Mouse (Mus musculus) MEL (cell line): ENCODE measurements around the gene Dusp22. TPM values are rescaled to one million over a fixed set of nuclear protein-coding genes. Genes with fewer than 3 reads are reported as not detected.

ENCODE experiments used
- DNase-seq: peaks from one replicate; pipeline ENCODE4 v3.0.0; 2011; ENCODE audit warnings: low read depth, low spot score
- H3K27ac ChIP-seq: 2 replicates; pipeline ENCODE4 v1.5.1; 2012; ENCODE audit warnings: low read depth, mild to moderate bottlenecking, control low read depth, low read length, moderate library complexity; ENCODE audit not compliant: control insufficient read depth
- H3K27me3 ChIP-seq, 2 experiments: fragments of 150-350 bp in 1 of 2; sonication (generic) in 1 of 2; 2 replicates each; pipeline ENCODE4 v1.6.1; 2012; ENCODE audit warnings: low read length in 2 of 2, mild to moderate bottlenecking in 2 of 2, improper control_type of control experiment in 1 of 2, moderate library complexity in 1 of 2; ENCODE audit not compliant: insufficient read depth in 2 of 2, control insufficient read depth in 1 of 2
- H3K36me3 ChIP-seq, 2 experiments: 2 replicates each; pipeline ENCODE4 v1.6.1; 2012 to 2014; ENCODE audit warnings: low read length in 2 of 2, improper control_type of control experiment in 1 of 2, inconsistent platforms in 1 of 2, mild to moderate bottlenecking in 1 of 2; ENCODE audit not compliant: insufficient read depth in 2 of 2, control insufficient read depth in 1 of 2
- H3K4me1 ChIP-seq, 2 experiments: fragments of 150-350 bp in 1 of 2; sonication (generic) in 1 of 2; 2 replicates each; pipeline ENCODE4 v1.6.1; 2012; ENCODE audit warnings: low read length in 2 of 2, improper control_type of control experiment in 1 of 2, mild to moderate bottlenecking in 1 of 2; ENCODE audit not compliant: insufficient read depth in 2 of 2, control insufficient read depth in 1 of 2
- H3K4me3 ChIP-seq, 2 experiments: fragments of 150-350 bp in 1 of 2; sonication (generic) in 1 of 2; 2 replicates each; pipeline ENCODE4 v1.5.1; 2012; ENCODE audit warnings: low read depth in 2 of 2, low read length in 2 of 2, mild to moderate bottlenecking in 2 of 2, moderate library complexity in 2 of 2, control low read depth in 1 of 2, improper control_type of control experiment in 1 of 2; ENCODE audit not compliant: control insufficient read depth in 1 of 2, insufficient read depth in 1 of 2
- H3K79me2 ChIP-seq: 2 replicates; pipeline ENCODE4 v1.6.1; 2012; ENCODE audit warnings: mild to moderate bottlenecking, low read length, moderate library complexity; ENCODE audit not compliant: control insufficient read depth, poor library complexity, insufficient read depth
- H3K9ac ChIP-seq: 2 replicates; pipeline ENCODE4 v1.6.1; 2012; ENCODE audit warnings: low read depth, mild to moderate bottlenecking, control low read depth, low read length, moderate library complexity; ENCODE audit not compliant: control insufficient read depth, poor library complexity, severe bottlenecking
- H3K9me3 ChIP-seq: fragments of 150-350 bp; sonication (generic); replicated peaks from 2 replicates; pipeline ENCODE4 v1.6.1; 2012; ENCODE audit warnings: mild to moderate bottlenecking, low read length, improper control_type of control experiment, moderate library complexity; ENCODE audit not compliant: insufficient read depth
- BHLHE40 ChIP-seq: IDR thresholded peaks from 2 replicates; pipeline ENCODE4 v1.6.1; 2012; ENCODE audit warnings: low read depth, mild to moderate bottlenecking, inconsistent platforms, low read length, improper control_type of control experiment, borderline replicate concordance
- CHD2 ChIP-seq: IDR thresholded peaks from 2 replicates; pipeline ENCODE4 v1.6.1; 2011; ENCODE audit warnings: low read length, improper control_type of control experiment
- CTCF ChIP-seq, 3 experiments: IDR thresholded peaks in 2 of 3; conservative IDR thresholded peaks in 1 of 3; 2 replicates each; pipeline ENCODE4 v1.5.1; 2011 to 2012; ENCODE audit warnings: low read length in 3 of 3, low read depth in 2 of 3, mild to moderate bottlenecking in 2 of 3, improper control_type of control experiment in 1 of 3, inconsistent platforms in 1 of 3, mixed read lengths in 1 of 3, moderate library complexity in 1 of 3; ENCODE audit not compliant: control insufficient read depth in 1 of 3, insufficient read depth in 1 of 3, poor library complexity in 1 of 3, severe bottlenecking in 1 of 3
- E2F4 ChIP-seq: IDR thresholded peaks from 2 replicates; pipeline ENCODE4 v1.6.1; 2011; ENCODE audit warnings: low read depth, low read length, improper control_type of control experiment, borderline replicate concordance
- GABPA ChIP-seq: IDR thresholded peaks from 2 replicates; pipeline ENCODE4 v1.6.1; 2012; ENCODE audit warnings: low read depth, mild to moderate bottlenecking, inconsistent platforms, low read length, improper control_type of control experiment, moderate library complexity
- GATA1 ChIP-seq: IDR thresholded peaks from 2 replicates; pipeline ENCODE4 v1.6.1; 2011; ENCODE audit warnings: low read depth, low read length, improper control_type of control experiment
- HCFC1 ChIP-seq: IDR thresholded peaks from 2 replicates; pipeline ENCODE4 v1.6.1; 2012; ENCODE audit warnings: low read depth, mild to moderate bottlenecking, inconsistent platforms, low read length, improper control_type of control experiment, moderate library complexity
- JUND ChIP-seq: IDR thresholded peaks from 2 replicates; pipeline ENCODE4 v1.6.1; 2011; ENCODE audit warnings: low read depth, mild to moderate bottlenecking, improper control_type of control experiment, low read length
- KAT2A ChIP-seq: conservative IDR thresholded peaks from 2 replicates; pipeline ENCODE4 v1.6.1; 2012; ENCODE audit warnings: low read depth, low read length, improper control_type of control experiment, inconsistent platforms
- MAX ChIP-seq: IDR thresholded peaks from 2 replicates; pipeline ENCODE4 v1.6.1; 2011; ENCODE audit warnings: low read length, improper control_type of control experiment
- MYC ChIP-seq: IDR thresholded peaks from 2 replicates; pipeline ENCODE4 v1.6.1; 2011; ENCODE audit warnings: low read depth, mild to moderate bottlenecking, low read length, improper control_type of control experiment, moderate library complexity
- NELFE ChIP-seq: IDR thresholded peaks from 2 replicates; pipeline ENCODE4 v1.6.1; 2011; ENCODE audit warnings: low read depth, low read length, improper control_type of control experiment
- NRF1 ChIP-seq: IDR thresholded peaks from 2 replicates; pipeline ENCODE4 v1.6.1; 2014; ENCODE audit warnings: low read depth, mild to moderate bottlenecking, inconsistent platforms, low read length, improper control_type of control experiment, moderate library complexity; ENCODE audit not compliant: poor library complexity, insufficient read depth, severe bottlenecking
- POLR2AphosphoS5 ChIP-seq: IDR thresholded peaks from 2 replicates; pipeline ENCODE4 v1.6.1; 2012; ENCODE audit warnings: low read depth, borderline replicate concordance, mild to moderate bottlenecking, inconsistent platforms, low read length, moderate library complexity, mixed read lengths
- RAD21 ChIP-seq: IDR thresholded peaks from 2 replicates; pipeline ENCODE4 v1.6.1; 2011; ENCODE audit warnings: mild to moderate bottlenecking, low read depth, low read length, improper control_type of control experiment
- RCOR1 ChIP-seq: IDR thresholded peaks from 2 replicates; pipeline ENCODE4 v1.6.1; 2012; ENCODE audit warnings: low read depth, mild to moderate bottlenecking, inconsistent platforms, low read length, improper control_type of control experiment
- SMC3 ChIP-seq: IDR thresholded peaks from 2 replicates; pipeline ENCODE4 v1.6.1; 2011; ENCODE audit warnings: low read depth, low read length, improper control_type of control experiment
- TBP ChIP-seq: IDR thresholded peaks from 2 replicates; pipeline ENCODE4 v1.8.0; 2011; ENCODE audit warnings: low read depth, low read length, improper control_type of control experiment
- TCF12 ChIP-seq: IDR thresholded peaks from 2 replicates; pipeline ENCODE4 v1.6.1; 2014; ENCODE audit warnings: low read depth, mild to moderate bottlenecking, inconsistent platforms, low read length, improper control_type of control experiment, moderate library complexity
- UBTF ChIP-seq: IDR thresholded peaks from 2 replicates; pipeline ENCODE4 v1.6.1; 2012; ENCODE audit warnings: low read depth, mild to moderate bottlenecking, inconsistent platforms, low read length, improper control_type of control experiment, moderate library complexity, borderline replicate concordance; ENCODE audit not compliant: insufficient read depth
- USF2 ChIP-seq, 2 experiments: IDR thresholded peaks; 2 replicates each; pipeline ENCODE4 v1.6.1; 2011 to 2012; ENCODE audit warnings: improper control_type of control experiment in 2 of 2, low read length in 2 of 2, borderline replicate concordance in 1 of 2, inconsistent platforms in 1 of 2, low read depth in 1 of 2, mild to moderate bottlenecking in 1 of 2; ENCODE audit not compliant: insufficient read depth in 1 of 2
- ZC3H11A ChIP-seq: IDR thresholded peaks from 2 replicates; pipeline ENCODE4 v1.6.1; 2012; ENCODE audit warnings: low read depth, mild to moderate bottlenecking, inconsistent platforms, low read length, improper control_type of control experiment
- ZNF384 ChIP-seq: IDR thresholded peaks from 2 replicates; pipeline ENCODE4 v1.6.1; 2012; ENCODE audit warnings: low read depth, mild to moderate bottlenecking, inconsistent platforms, low read length, improper control_type of control experiment
- polyA plus RNA-seq, 2 experiments: library from polyadenylated mRNA; stranded (reverse) in 1 of 2; unstranded in 1 of 2; fragments of >175 nt in 1 of 2; fragments of >200 nt in 1 of 2; gene quantifications; 2 replicates each; pipeline versions ENCODE4 v1.2.1 to v1.2.4; 2012; ENCODE audit warnings: low replicate concordance in 2 of 2, low read depth in 1 of 2; ENCODE audit not compliant: insufficient read length in 2 of 2, insufficient read depth in 1 of 2, missing spikeins in 1 of 2
- total RNA-seq: library from RNA; depleted of rRNA; stranded (reverse); fragments of 300-350 nt; gene quantifications from 2 replicates; pipeline ENCODE4 v1.2.3, GENCODE M21; 2012

The Dusp22 gene
- total and polyA plus RNA-seq, 3 experiments = not detected

DNA sequence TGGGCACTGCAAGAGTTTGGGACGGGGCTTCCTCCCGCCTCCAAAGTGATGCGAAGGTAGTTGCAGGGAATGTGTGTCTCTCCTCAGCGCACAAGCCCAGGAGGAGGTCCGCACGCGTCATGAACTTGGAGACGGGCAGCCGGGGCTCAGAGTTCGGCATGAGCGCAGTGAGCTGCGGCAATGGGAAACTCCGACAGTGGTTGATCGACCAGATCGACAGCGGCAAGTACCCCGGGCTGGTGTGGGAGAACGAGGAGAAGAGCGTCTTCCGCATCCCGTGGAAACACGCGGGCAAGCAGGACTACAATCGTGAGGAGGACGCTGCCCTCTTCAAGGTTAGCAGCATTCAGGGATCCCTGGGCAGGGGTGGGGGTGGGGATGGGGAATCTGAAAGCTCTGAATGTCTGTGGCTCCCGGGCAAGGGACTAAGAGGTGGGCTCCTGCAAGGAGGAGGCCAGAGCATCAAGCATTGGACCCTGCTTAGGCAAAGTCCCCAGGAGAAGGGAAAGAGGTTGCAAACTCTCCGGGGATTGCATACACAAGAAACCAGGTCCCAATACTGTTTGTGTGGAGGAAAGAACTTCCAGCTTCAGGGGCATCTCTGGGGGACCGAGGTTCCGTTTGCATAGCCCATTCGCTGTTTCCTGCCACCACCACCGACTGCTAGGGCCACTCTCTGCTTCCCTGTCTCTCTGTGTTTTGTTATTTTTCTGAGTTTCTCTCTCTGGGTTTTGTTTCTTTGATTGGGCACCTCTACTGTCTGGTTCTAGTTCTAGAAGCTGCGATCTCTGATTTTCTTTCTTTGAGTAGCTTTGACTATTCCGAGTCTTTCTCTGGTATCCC is 90.9 kb downstream of the Dusp22 start:
- Histone ChIP-seq H3K36me3 (no peaks in the 10 kb centered on the region), H3K4me3 (no peak overlapping the region), H3K27me3 (no peaks in the 10 kb centered on the region), H3K4me1 (no peaks in the 10 kb centered on the region), H3K79me2 (no peaks in the 10 kb centered on the region), H3K9ac (no peak overlapping the region), H3K27ac (no peak overlapping the region), H3K9me3 (no peaks in the 10 kb centered on the region)
- no peak for DNase-seq
- TF ChIP-seq GATA1 = no peak
- no peak for TF ChIP-seq NELFE
- TF ChIP-seq RAD21 = no peak
- no peak for TF ChIP-seq NRF1
- TF ChIP-seq HCFC1 = no peak
- TF ChIP-seq USF2 (IDR thresholded peaks at IDR 0.05; ENCODE audit: borderline replicate concordance in 1 of 2, insufficient read depth in 1 of 2, low read depth in 1 of 2, low read length in 2 of 2) = no peak
- TF ChIP-seq CTCF (IDR thresholded peaks at IDR 0.05 in 2 of 3, conservative IDR thresholded peaks at IDR 0.05 in 1 of 3; ENCODE audit: control insufficient read depth in 1 of 3, insufficient read depth in 1 of 3, low read depth in 2 of 3, low read length in 3 of 3, poor library complexity in 1 of 3, severe bottlenecking in 1 of 3) = no peak
- TF ChIP-seq KAT2A = no peak
- TF ChIP-seq ZNF384 = no peak
- TF ChIP-seq GABPA = no peak

DNA sequence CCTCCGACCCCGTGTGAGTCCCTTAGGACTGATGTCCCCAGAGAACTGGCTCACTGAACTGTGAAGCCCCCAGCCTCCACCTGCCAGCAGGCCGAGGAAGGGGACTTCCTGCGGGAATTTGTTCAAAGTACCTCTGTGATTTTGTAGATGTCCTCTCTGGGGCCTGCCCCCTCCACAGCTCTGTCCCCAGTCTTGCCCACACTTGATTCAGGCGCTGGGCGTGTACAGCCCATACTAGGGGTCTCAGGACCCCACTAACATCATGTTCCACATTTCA is 91.4 kb downstream of the Dusp22 start:
- H3K27me3 ChIP-seq = no peaks in the 10 kb centered on the region
- H3K9ac ChIP-seq = no peak overlapping the region
- no peaks in the 10 kb centered on the region for H3K36me3 ChIP-seq
- TF ChIP-seq TBP (no peak), MAX (no peak), UBTF (no peak), MYC (no peak), CTCF (IDR thresholded peaks at IDR 0.05 in 2 of 3, conservative IDR thresholded peaks at IDR 0.05 in 1 of 3; ENCODE audit: control insufficient read depth in 1 of 3, insufficient read depth in 1 of 3, low read depth in 2 of 3, low read length in 3 of 3, poor library complexity in 1 of 3, severe bottlenecking in 1 of 3) (no peak), ZC3H11A (no peak), TCF12 (no peak), BHLHE40 (no peak), JUND (no peak), POLR2AphosphoS5 (no peak), RCOR1 (no peak), USF2 (IDR thresholded peaks at IDR 0.05; ENCODE audit: borderline replicate concordance in 1 of 2, insufficient read depth in 1 of 2, low read depth in 1 of 2, low read length in 2 of 2) (no peak), NRF1 (no peak), ZNF384 (no peak), CHD2 (no peak), SMC3 (no peak), E2F4 (no peak)
- H3K79me2 ChIP-seq = no peaks in the 10 kb centered on the region
- no peaks in the 10 kb centered on the region for H3K9me3 ChIP-seq
- no peak for DNase-seq
- no peak overlapping the region for H3K4me3 ChIP-seq
- no peak overlapping the region for H3K27ac ChIP-seq
- H3K4me1 ChIP-seq = no peaks in the 10 kb centered on the region
